Mouse (Mus musculus): ENCODE results near the gene Gpr35. TPM values are rescaled to one million over a fixed set of nuclear protein-coding genes. Genes with fewer than 3 reads are reported as not detected.
"Not testable (repeated sequence)": the region's sequence is repeated elsewhere in the genome, so short reads cannot be mapped to it uniquely, and the experiment has no call there.

Gene Gpr35
- total RNA-seq, 2 experiments from 2014 or later: 0.18 to 0.48 TPM

DNA sequence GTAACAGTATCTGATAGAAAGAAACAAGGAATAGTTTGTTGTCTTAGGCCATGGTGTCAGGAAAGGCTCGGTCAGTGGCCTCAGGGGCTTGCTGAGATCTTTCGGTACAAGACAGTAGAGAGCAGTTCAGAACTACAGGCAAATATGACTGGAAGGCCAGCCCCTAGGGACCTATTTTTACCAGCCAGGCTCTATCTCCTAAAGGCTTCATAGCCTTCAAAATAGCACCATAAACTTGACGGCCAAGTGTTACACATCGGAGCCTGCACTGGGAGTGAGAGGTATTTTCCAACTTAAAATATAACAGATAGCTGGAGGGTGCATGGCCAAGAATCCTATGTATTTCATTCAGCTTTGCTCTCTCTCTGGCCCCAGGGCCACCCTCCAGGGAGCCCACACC is 29.2 kb upstream of the Gpr35 start:
- intact Hi-C loops (cut with DNase I): no loop called here

DNA sequence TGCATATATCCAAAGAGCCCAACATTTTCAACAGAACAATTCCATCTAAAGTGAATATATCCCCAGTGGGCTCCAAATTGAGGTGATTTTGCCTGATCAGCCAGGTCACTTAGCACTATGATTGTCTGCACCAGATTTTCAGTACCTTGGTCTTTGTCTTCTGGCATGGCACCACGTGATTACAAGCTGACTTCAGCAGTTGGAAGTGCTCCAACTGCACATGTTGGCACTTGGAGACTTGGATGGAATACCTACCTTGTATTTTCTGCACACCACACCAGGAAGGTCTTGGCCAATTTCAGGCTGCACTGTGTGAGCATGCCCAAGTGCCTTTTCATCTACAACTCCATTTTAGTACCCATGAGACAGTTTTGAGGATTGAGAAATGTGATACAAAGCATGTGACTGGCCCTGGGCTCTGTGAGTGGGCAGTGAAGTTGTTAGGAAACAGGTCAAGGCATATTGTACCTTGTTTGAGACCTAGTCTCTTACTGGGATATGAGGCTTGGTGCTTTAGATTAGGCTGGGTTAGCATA is 20.4 kb upstream of the Gpr35 start:
- intact Hi-C loops (cut with DNase I): no loop called here

More for the DNA sequence above, 29.2 kb upstream of the Gpr35 start:
- no peak for DNase-seq (ENCODE audit: low spot score in 2 of 2)

DNA sequence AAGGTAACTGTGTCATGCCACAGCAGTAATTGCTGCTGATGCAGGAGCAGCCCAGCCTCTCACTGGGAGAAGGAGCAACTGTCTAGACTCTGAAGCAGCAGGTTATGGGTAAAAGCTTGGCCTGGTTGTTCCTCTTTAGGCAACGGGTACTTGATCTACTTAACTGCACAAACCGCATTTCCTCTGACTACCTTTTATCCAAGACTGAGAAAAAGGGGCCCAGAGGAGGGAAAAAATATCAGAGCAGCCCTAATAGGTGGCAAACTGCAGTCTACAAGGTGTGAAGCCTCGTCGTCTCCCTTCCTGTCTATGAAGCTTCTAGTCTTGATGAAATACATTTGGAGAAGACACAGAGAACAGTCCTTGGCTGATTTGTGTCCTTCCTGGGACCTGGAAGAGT is 17.1 kb upstream of the Gpr35 start:
- intact Hi-C loops (cut with DNase I): loop anchor here (1.0 kb wide), 2 partner anchors 22 to 26 kb away; no protein-coding TSS in a partner anchor
- no peak for DNase-seq (ENCODE audit: low spot score in 2 of 2)

More for the DNA sequence above, 20.4 kb upstream of the Gpr35 start:
- DNase-seq (ENCODE audit: low spot score in 2 of 2): no peak

- intact Hi-C loops (cut with DNase I): loop anchor here (1.0 kb wide), 2 partner anchors 23 to 27 kb away; no protein-coding TSS in a partner anchor
- peak; percentile 98 to 99 for DNase-seq (ENCODE audit: low spot score in 2 of 2)
Measured at GRCm38 (mm10) chr1:92934182-92934827, 16.4 kb upstream of the Gpr35 start, which contains the start of gene Capn10. Gene Capn10 (plus strand): TSS chr1:92934376.

DNA sequence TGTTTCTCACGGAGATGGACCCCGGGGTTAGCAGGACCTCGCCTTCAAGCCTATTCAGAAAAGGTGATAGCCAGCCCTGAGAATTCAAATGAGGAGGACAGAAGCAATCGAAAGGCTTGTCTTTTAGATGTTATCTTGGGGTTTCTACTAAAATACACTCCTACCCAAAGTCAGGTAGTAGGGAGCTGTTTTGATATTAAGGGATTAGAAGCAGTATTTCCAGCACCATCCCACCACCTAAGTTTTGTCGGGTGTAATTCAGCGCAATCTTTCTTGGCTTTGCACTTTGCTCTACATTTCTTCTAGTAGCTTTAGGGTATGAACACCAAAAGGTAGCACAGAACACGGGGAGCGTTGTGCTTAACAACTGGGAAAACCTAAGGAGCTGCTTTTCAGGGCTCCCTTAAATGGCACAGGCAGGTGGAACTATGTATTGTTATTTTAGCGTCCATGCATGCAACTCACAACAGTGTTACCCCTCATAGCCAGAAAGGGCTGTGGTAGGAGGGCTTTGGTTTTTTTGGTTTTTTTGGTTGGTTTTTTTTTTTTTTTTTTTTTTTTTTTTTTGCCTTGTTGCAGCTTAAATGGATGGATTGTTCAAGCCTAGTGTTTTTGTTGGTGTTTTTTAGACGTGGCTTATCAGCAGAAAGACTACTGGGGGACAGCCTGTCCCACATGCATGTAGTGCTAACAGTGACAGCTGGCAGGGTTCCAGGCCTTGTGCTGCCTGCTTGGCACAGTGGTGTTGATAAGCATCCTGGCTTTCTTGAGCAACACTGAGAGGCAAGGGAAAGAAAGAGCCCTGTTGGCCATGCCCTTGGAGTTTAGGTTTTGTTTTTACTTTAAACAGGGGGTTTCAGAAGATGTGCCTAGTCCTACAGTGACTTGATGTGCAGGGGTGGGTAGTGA is 15.4 kb upstream of the Gpr35 start:
- DNase-seq (ENCODE audit: low spot score in 2 of 2): no peak
- intact Hi-C loops (cut with DNase I): no loop called here

- intact Hi-C loops (cut with DNase I): no loop called here
- DNase-seq (ENCODE audit: low spot score in 2 of 2): no peak
Measured at GRCm38 (mm10) chr1:92935977-92936376, 14.7 kb upstream of the Gpr35 start.

- DNase-seq (ENCODE audit: low spot score in 2 of 2): no peak
- intact Hi-C loops (cut with DNase I): no loop called here
Measured at GRCm38 (mm10) chr1:92936467-92936866, 14.2 kb upstream of the Gpr35 start.

DNA sequence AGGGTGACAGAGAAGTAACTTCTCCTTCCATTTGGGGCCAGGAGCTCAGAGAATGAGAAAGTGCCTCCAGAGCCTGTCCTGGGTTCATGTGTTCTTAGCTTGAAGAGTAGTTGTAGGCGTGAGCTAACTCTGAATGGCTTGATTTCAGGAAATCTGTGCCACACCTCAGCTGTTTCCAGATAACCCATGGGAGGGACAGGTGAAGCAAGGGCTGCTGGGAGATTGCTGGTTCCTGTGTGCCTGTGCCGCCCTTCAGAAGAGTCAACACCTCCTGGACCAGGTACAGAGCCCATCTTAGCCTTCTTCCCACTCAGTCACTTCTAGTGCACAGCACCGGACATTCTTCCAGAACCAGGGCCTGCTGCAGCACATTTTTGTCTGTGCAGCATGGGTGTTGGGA is 12.9 kb upstream of the Gpr35 start:
- intact Hi-C loops (cut with DNase I): no loop called here
- DNase-seq (ENCODE audit: low spot score in 2 of 2): no peak

- no peak for DNase-seq (ENCODE audit: low spot score in 2 of 2)
- intact Hi-C loops (cut with DNase I): no loop called here
Measured at GRCm38 (mm10) chr1:92939746-92940145, 10.9 kb upstream of the Gpr35 start.

DNA sequence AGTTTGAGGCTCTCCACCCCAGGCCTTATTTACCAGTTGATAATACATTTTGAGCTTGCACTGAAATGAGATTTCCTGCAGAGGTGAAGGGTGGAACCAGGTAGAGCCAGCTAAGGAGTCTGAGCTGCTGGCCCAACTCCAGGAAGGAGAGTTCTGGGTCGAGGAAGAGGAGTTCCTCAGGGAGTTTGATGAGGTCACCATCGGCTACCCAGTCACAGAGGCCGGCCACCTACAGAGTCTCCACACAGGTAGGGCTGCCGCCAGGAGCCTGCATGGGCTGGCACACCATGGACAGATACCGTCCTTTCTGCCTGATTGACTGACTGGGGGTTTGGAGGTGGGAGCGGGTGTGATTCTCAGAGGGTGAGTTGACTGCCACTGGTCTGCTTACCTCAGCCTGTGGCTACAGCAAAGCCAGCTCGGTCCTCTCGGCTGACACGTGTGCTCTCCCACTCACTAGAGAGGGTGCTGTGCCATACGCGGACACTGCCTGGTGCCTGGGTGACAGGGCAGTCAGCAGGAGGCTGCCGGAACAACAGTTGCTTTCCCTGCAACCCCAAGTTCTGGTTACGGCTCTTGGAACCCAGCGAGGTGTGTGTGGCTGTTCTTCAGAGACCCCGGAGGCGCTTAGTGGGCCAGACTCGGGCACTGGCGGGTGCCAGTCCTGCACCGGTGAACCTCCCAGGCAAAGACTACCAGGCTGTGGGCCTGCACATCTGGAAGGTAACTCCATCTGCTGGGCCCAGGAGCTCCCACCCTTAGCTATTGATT is 7.3 kb upstream of the Gpr35 start:
- no peak for DNase-seq (ENCODE audit: low spot score in 2 of 2)
- intact Hi-C loops (cut with DNase I): loop anchor here (1.0 kb wide), 1 partner anchor 15 kb away; no protein-coding TSS in a partner anchor

- intact Hi-C loops (cut with DNase I): no loop called here
- no peak for DNase-seq (ENCODE audit: low spot score in 2 of 2)
Measured at GRCm38 (mm10) chr1:92947966-92948365, 2.7 kb upstream of the Gpr35 start.

GRCm38 (mm10) chr1:92949426-92949825 is 1.2 kb upstream of the Gpr35 start:
- DNase-seq (ENCODE audit: low spot score in 2 of 2): no peak
- intact Hi-C loops (cut with DNase I): no loop called here

- intact Hi-C loops (cut with DNase I): no loop called here
- DNase-seq (ENCODE audit: low spot score in 2 of 2): no peak
Measured at GRCm38 (mm10) chr1:92953641-92954040, 3.0 kb downstream of the Gpr35 start.

- intact Hi-C loops (cut with DNase I): not testable (repeated sequence)
- peak; percentile 72 to 86 for DNase-seq (ENCODE audit: low spot score in 2 of 2)
Measured at GRCm38 (mm10) chr1:92956571-92957335, 6.1 kb downstream of the Gpr35 start.

GRCm38 (mm10) chr1:92958999-92959398 is 8.3 kb downstream of the Gpr35 start:
- intact Hi-C loops (cut with DNase I): loop anchor here (1.0 kb wide), 1 partner anchor 50 kb away; no protein-coding TSS in a partner anchor
- DNase-seq (ENCODE audit: low spot score in 2 of 2): no peak

DNA sequence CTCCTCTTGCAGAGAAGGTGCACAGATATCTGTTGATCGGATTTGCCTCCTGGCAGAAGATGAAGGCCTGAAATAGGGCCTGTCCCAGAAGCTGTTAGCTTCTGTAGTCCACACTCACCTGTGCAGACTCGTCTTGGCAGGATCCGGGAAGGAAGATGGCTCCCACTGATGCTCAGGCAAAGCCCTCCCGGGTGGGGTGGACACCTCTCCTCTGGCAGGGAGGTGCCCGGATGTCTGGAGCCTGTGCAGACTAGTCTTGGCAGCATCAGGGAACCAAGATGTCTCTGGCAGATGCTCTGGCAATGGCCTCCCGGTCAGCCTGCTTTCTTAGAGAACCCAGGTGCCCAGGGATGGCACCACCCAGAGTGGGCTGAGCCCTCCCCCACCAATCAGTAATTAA is 20.1 kb downstream of the Gpr35 start:
- intact Hi-C loops (cut with DNase I); DNase-seq (ENCODE audit: low spot score in 2 of 2): not testable (repeated sequence)

DNA sequence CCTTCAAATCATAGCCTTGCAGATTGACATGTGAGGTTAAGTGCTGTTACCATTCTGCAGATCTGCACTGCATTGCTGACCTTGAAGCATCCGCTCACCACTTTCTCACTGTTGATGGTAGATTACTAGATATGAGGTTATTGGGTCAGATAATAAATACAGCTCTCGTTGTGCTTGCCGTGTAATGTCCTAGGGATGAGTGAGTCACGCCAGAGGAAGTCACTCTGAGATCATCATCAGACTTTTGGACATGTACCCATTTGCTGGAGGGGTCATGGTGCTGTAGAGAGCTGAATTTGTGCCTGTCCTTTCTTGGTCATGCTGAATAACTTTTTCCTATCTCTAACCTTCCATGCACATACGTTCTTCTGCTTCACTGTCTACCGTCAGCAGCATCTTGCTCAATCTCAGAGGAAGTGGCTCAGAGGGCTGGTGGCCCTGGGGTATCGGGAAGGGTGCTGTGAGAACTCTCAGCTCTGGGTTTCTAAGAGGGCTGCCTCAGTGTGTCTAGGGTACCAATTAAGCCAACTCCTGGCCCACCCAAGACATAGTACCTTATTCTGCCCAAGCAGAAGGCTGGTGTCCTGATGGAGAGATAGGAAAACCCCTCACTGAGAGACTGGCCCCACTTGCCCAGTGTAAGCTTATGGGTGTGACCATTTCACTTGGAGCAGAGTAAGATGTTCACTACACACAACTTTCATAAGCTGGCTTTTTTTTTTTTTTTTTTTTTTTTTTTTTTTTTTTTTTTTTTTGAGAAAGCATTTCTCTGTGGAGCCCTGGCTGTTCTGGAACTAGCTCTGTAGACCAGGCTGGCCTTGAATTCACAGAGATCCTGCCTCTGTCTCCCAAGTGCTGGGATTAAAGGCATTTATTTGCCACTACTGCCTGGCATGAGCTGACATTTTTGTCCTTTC is 21.5 kb downstream of the Gpr35 start:
- DNase-seq (ENCODE audit: low spot score in 2 of 2): no peak
- intact Hi-C loops (cut with DNase I): no loop called here

GRCm38 (mm10) chr1:92972854-92973253 is 22.2 kb downstream of the Gpr35 start:
- DNase-seq (ENCODE audit: low spot score in 2 of 2): peak; percentile 20 to 24
- intact Hi-C loops (cut with DNase I): no loop called here

Measured in left cerebral cortex, postnatal 25 days (tissue).